Mouse (Mus musculus) neural tube, embryonic 14.5 days (tissue): ENCODE data around the gene Txndc2. TPM values are rescaled to one million over a fixed set of nuclear protein-coding genes. Genes with fewer than 3 reads are reported as not detected.

Experiments
- ATAC-seq: fragments of 200-750 bp; cut with Nextera tagmentation; 2 replicates; pipeline ENCODE4 v1.8.0; 2017; ENCODE audit warnings: low read depth, mild to moderate bottlenecking, moderate TSS enrichment, moderate library complexity
- H3K27ac ChIP-seq: fragments of 300-500 bp; sonication (generic); 2 replicates; pipeline ENCODE4 v1.5.1; 2014; ENCODE audit warnings: low read depth, mild to moderate bottlenecking, control low read depth, low read length, moderate library complexity, mixed read lengths
- H3K27me3 ChIP-seq: fragments of 300-500 bp; sonication (generic); 2 replicates; pipeline ENCODE4 v1.6.1; 2014; ENCODE audit warnings: low read length; ENCODE audit not compliant: control insufficient read depth, insufficient read depth
- H3K36me3 ChIP-seq: fragments of 300-500 bp; sonication (generic); 2 replicates; pipeline ENCODE4 v1.6.1; 2014; ENCODE audit warnings: low read length, mixed read lengths; ENCODE audit not compliant: control insufficient read depth, insufficient read depth
- H3K4me1 ChIP-seq: fragments of 300-500 bp; sonication (generic); 2 replicates; pipeline ENCODE4 v1.6.1; 2014; ENCODE audit warnings: low read length; ENCODE audit not compliant: control insufficient read depth, insufficient read depth
- H3K4me2 ChIP-seq: fragments of 300-500 bp; sonication (generic); 2 replicates; pipeline ENCODE4 v1.6.1; 2014; ENCODE audit warnings: mild to moderate bottlenecking, low read depth, low read length, control low read depth
- H3K4me3 ChIP-seq: fragments of 300-500 bp; sonication (generic); 2 replicates; pipeline ENCODE4 v1.5.1; 2014; ENCODE audit warnings: low read depth, low read length, control low read depth, mixed read lengths
- H3K9ac ChIP-seq: fragments of 300-500 bp; sonication (generic); replicated peaks from 2 replicates; pipeline ENCODE4 v1.6.1; 2014; ENCODE audit warnings: low read depth, mild to moderate bottlenecking, control low read depth, low read length, mixed read lengths
- H3K9me3 ChIP-seq: fragments of 300-500 bp; sonication (generic); 2 replicates; pipeline ENCODE4 v1.6.1; 2016; ENCODE audit warnings: low read length; ENCODE audit not compliant: control insufficient read depth
- WGBS: fragments of 180-500 bp; shearing (Covaris S2); extraction: QIAGEN DNeasy Blood & Tissue Kit; methylation state at CpG from one replicate; pipeline ENCODE4 v1.1.7; 2014; 5-methylcytosine and 5-hydroxymethylcytosine counted together
- polyA plus RNA-seq: library from polyadenylated mRNA; unstranded; fragments of >200 nt; fragmentation: Nextera tagmentation; extraction: Ambion mirVana; gene quantifications from 2 replicates; pipeline ENCODE4 v1.2.1, GENCODE M21; 2014

Gene Txndc2
- polyA plus RNA-seq: 0.11 and 0.14 TPM in 2 replicates

DNA sequence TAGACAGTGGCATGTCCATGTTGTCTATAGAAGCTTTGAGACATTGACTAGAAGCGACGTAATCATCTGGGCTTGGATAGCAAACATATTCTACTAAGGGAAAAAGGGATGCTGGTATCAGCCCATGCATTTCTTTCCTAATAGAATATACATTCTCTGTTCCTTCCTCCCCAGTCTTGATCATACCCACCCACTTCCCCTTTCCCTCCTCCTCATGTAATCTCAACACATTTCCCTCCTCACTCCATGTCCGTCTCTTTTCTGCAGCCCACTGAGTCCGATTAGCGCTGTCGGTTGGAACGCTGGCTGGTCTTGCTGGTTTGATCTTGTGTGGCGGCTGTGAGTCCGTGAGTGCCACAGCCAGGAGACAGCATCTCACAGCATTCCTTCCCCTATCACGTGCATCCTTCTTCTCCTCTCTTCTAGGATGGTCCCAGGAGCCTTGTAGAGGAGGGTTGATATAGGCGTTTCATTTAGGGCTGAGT, at the start of gene Txndc2:
Gene Txndc2 (minus strand): TSS at position 435 of the 485 bp plus-strand sequence.
- Histone ChIP-seq H3K4me2 (no peak within 1 kb of the TSS), H3K9me3 (no peaks in the 10 kb centered on the region), H3K4me3 (no peak within 1 kb of the TSS), H3K4me1 (peaks cover 11% of the 10 kb centered on the region), H3K36me3 (no peaks in the 10 kb centered on the region), H3K27ac (peak within 1 kb of the TSS; percentile 52; the same call in 1 of the 2 replicates), H3K9ac (no peak within 1 kb of the TSS; the same call in 1 of the 2 replicates), H3K27me3 (no peaks in the 10 kb centered on the region)
- WGBS: 90% methylated on average over 11 of the region's 11 CpGs
- no peak for ATAC-seq

DNA sequence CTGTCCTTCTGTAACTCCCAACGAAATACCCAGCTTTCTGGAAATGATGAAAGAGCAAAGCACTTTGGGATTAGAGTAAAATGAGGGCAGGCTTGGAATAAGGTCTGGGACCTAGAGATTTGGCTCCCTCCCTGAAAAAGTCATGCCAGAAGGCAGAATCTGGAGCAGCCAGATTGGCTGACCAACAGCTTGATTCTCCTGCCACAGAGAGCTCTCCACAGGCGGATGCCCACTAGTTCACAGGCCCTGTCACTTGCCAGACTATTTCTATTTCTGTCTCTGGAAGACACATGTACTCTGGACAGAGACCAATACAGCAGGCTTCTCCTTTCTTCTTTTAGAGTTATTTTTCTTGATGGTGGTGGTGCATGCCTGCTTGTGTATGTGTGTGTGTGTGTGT, 41.8 kb upstream of the Txndc2 start:
- no peaks in the 10 kb centered on the region for H3K9me3 ChIP-seq
- WGBS: 83% methylated on average over 2 of the region's 2 CpGs
- no peak overlapping the region for H3K4me3 ChIP-seq
- H3K4me1 ChIP-seq: no peaks in the 10 kb centered on the region
- no peaks in the 10 kb centered on the region for H3K36me3 ChIP-seq
- no peak overlapping the region for H3K4me2 ChIP-seq
- H3K9ac ChIP-seq: no peak overlapping the region
- no peaks in the 10 kb centered on the region for H3K27me3 ChIP-seq
- no peak overlapping the region for H3K27ac ChIP-seq
- no peak for ATAC-seq

DNA sequence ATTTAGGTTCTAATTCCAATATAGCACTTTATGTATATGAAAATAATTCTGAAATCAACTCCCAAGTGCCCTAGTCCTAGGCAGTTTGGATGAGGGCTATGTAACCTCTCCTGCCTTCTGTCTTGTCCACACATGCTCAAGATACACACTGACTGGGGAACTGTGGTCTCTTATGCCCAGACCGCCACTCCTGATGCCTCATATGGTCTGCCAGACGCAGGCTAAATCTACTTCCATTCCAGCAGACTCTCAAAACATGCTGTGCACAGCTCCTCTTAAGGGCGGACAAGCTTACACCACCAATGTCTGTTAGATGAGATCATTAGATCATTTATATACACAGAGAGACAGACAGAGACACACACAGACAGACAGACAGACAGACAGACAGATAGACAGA, 41.3 kb upstream of the Txndc2 start:
- Histone ChIP-seq H3K4me3 (no peak overlapping the region), H3K9ac (no peak overlapping the region), H3K27ac (no peak overlapping the region), H3K36me3 (no peaks in the 10 kb centered on the region), H3K4me2 (no peak overlapping the region), H3K4me1 (no peaks in the 10 kb centered on the region), H3K27me3 (no peaks in the 10 kb centered on the region), H3K9me3 (no peaks in the 10 kb centered on the region)
- ATAC-seq: no peak
- WGBS: 86% methylated on average over 3 of the region's 3 CpGs

DNA sequence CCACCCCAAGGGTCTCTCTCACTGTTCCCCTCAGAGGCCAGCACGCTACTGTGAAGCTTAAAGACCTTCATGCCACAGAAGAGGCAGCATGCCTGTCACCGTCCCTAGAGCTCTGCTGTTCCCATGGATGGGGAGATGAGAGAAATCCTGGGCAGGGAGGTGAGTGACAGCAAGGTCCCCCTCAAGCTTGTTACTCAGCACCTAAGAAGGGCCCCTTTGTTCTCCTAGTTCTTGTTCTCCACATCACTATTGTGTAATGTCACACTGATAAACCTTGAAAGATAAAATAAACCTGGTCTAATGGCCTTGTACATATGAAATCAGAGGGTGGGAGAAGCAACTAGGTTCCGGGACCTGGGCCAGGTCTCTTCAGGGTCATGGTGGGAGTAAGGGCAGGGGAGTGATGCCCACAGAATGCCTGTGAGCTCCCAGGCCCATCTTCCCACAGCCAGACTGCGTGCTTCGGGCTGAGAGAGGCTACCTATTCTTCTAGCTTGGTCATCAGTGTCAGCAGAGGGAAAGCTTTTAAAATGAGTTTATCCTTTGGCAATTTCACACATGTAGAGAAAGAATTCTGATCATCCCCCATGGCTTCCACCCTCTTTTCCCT, 40.2 kb upstream of the Txndc2 start:
- Histone ChIP-seq H3K4me1 (no peaks in the 10 kb centered on the region), H3K4me2 (no peak overlapping the region), H3K4me3 (no peak overlapping the region), H3K9me3 (no peaks in the 10 kb centered on the region), H3K9ac (no peak overlapping the region), H3K36me3 (no peaks in the 10 kb centered on the region), H3K27ac (no peak overlapping the region), H3K27me3 (no peaks in the 10 kb centered on the region)
- WGBS: 86% methylated on average over 5 of the region's 5 CpGs
- ATAC-seq: no peak

DNA sequence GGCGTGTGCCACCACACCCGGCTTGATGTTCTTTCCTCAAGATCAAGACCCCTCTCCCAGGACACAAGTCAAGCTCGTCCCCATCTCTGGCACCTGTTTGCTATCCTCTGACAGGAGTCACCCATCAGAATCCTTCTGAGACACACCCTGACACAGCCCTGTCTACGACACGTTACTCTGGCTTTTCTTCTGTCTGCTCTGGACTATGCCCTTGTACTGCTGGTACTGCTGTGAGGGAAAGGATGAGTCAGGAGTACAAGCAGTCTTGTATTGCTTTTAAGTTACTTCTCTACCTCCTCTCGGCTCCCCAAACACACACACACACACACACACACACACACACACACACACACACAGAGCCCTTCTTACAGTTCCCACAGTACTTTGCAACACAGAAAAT, 39.5 kb upstream of the Txndc2 start:
- Histone ChIP-seq H3K4me1 (no peaks in the 10 kb centered on the region), H3K36me3 (no peaks in the 10 kb centered on the region), H3K27me3 (no peaks in the 10 kb centered on the region), H3K27ac (no peak overlapping the region), H3K9me3 (no peaks in the 10 kb centered on the region), H3K4me2 (no peak overlapping the region), H3K4me3 (no peak overlapping the region), H3K9ac (no peak overlapping the region)
- 92% methylated on average over 6 of the region's 6 CpGs for WGBS
- ATAC-seq: no peak

DNA sequence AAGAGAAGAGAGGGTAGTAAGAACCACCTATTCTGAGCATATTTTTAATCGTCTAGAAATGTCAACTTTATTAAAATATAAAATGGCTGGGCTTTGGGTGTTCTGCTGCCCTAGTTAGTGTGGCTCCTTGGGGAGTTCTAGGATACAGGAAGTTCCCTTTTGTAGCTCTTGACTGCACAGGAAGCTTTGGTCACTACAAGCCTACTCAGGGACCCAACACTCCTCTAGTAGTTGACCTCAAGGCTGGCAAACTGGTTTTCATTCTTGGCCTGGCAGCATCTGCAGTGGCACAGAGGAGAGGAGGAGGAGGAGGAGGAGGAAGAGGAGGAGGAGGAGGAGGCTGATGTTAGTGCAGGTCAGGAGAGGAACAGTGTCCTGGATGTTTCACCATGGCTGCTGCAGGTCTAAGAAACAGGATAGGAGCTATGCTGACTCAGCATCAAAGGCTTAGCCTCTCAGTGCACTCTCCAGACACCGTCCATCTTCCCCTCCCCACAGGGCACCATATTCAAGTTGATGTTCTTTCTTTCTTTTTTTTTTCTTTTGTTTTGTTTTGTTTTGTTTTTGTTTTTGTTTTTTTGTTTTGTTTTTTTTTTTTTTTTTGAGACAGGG, 38.9 kb upstream of the Txndc2 start:
- WGBS: 87% methylated on average over 2 of the region's 2 CpGs
- Histone ChIP-seq H3K27ac (no peak overlapping the region), H3K4me2 (no peak overlapping the region)

DNA sequence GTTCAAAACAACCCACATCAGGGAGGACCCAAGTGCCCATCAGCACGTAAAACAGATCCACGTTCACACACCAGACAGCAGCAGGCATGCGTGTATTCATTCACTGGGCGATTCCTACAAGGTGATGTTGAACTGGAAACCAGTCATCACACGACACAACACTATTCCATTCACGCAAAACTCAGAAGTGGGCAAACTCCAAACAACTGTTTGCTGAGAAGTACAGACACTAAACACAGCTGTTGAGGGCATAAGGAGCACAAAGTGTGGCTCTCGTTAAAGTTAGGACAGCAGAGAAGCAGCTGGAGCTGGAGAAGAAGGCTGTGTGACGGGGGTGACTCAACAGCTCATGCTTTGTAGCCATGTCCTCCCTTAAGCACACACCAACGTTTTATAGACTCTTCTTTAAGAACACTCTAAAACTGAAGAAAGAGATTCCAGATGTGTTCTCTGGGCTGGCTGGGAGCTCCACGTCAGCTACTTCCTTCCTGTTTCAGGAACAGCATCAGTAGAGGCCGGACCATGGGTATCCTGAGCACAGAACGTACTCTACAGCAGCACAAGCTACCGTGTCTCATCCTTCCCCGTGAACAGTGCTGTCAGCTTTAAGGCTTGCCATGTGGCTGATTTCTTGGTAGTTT, 38.0 kb upstream of the Txndc2 start:
- H3K4me2 ChIP-seq: no peak overlapping the region
- WGBS: 72% methylated on average over 14 of the region's 14 CpGs
- H3K27me3 ChIP-seq: no peaks in the 10 kb centered on the region
- no peak overlapping the region for H3K9ac ChIP-seq
- H3K36me3 ChIP-seq: no peaks in the 10 kb centered on the region
- no peak for ATAC-seq
- H3K9me3 ChIP-seq: no peaks in the 10 kb centered on the region
- no peaks in the 10 kb centered on the region for H3K4me1 ChIP-seq
- H3K4me3 ChIP-seq: no peak overlapping the region
- no peak overlapping the region for H3K27ac ChIP-seq

More for the DNA sequence above, 38.9 kb upstream of the Txndc2 start:
- H3K9ac ChIP-seq: no peak overlapping the region
- no peak for ATAC-seq
- no peaks in the 10 kb centered on the region for H3K4me1 ChIP-seq
- H3K36me3 ChIP-seq: no peaks in the 10 kb centered on the region
- H3K9me3 ChIP-seq: no peaks in the 10 kb centered on the region
- H3K27me3 ChIP-seq: no peaks in the 10 kb centered on the region
- no peak overlapping the region for H3K4me3 ChIP-seq

DNA sequence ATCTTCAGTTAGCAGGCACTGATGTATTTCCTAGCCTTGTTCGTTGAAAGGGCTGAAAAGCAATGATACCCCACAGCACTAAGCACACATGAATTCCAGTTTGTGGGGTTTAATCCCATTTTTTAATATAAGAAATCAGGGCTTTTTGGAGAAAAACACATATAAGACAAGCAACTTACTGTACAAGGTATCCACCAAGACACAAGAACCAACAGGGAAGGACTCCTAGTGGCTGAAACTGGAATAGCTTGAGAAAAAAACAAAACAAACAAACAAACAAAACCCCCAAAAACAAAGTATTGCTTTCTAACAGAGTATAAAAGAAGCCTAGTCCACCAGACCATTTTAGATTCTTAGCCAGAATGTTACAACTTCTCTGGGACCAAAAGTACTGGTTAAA, 35.8 kb upstream of the Txndc2 start:
- Histone ChIP-seq H3K9me3 (no peaks in the 10 kb centered on the region), H3K9ac (no peak overlapping the region), H3K27ac (no peak overlapping the region), H3K4me2 (no peak overlapping the region), H3K4me3 (no peak overlapping the region), H3K36me3 (no peaks in the 10 kb centered on the region), H3K27me3 (no peaks in the 10 kb centered on the region), H3K4me1 (no peaks in the 10 kb centered on the region)
- WGBS: 91% methylated on average over 1 of the region's 1 CpGs
- no peak for ATAC-seq

DNA sequence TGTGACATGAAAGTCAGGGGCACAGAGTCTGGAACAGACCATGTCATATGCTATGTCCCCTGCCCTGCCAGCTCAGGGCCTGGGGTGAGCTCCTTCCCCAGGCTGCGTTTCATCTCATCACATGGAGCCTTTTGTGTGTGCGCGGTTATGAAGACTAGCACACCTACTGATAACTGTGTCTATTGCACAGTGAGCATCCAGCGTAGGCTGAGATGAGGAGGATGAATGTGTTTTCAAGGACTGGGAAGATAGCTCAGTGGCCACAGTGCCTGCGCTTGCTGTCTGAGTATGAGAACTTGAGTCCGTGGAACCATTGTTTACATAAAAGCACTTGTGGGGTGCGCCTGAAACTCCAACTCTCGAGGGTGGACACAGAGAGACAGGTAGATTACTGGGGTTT, 34.6 kb upstream of the Txndc2 start:
- H3K27me3 ChIP-seq: no peaks in the 10 kb centered on the region
- no peak overlapping the region for H3K4me2 ChIP-seq
- H3K36me3 ChIP-seq: no peaks in the 10 kb centered on the region
- no peak overlapping the region for H3K9ac ChIP-seq
- no peaks in the 10 kb centered on the region for H3K4me1 ChIP-seq
- H3K27ac ChIP-seq: no peak overlapping the region
- no peak for ATAC-seq
- H3K9me3 ChIP-seq: no peaks in the 10 kb centered on the region
- 94% methylated on average over 8 of the region's 8 CpGs for WGBS
- no peak overlapping the region for H3K4me3 ChIP-seq
